Mouse (Mus musculus) monocyte, adult 2 months (primary cell): ENCODE measurements at regions not wholly inside any gene's neighbourhood (a gene's known extent, or its start where the extent isn't known, plus 50 kb on each side); places are given as distances from the start of the nearest gene placed in this dataset.
"Not testable (repeated sequence)": the region's sequence is repeated elsewhere in the genome, so short reads cannot be mapped to it uniquely, and the experiment has no call there.

Source experiments
- DNase-seq, 2 experiments: peaks; one replicate each; pipeline ENCODE4 v3.0.0; 2022; ENCODE audit warnings: low spot score in 2 of 2, low read depth in 1 of 2

GRCm38 (mm10) chr14:102215267-102215964 lies 485.7 kb downstream of the Lmo7 start:
- DNase-seq: no peak

- DNase-seq: no peak
These were observed 482.3 kb downstream of the Lmo7 start for GRCm38 (mm10) chr14:102212079-102212478.

DNA sequence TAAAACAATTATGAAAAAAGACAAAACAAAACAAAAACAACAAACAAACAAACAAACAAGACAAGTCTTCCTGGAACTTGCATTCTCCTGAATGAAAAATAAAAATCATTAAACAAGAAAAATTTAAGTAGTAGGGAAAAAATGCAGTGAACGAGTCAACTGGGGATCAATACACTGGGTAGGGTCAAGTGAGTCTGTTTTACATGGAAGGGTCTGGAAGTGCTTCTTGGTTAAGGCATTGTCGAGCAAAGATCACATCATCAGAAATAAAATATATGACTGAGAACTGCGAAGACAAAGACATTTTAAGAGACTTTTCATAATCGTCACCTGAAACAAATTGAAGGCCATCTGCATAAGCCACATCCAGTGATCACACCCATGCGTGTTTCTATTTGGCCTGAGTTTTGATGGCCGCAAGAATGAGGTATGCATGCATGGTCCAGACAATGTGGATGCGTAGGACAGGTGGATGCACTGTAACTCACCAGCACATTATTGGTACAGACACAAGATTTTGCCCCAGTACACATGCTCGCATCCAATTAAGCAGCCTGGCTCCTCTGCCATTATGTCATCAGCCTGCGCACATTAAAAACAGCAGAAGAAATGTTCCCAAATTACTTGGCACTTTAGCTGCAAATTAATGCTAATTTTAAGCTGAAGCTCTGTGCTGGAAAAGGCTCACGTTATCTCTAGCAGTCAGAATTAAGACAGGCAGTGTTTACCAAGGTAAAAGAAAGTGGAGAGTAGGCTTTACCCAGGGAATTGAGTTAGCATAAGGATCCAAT lies 475.3 kb downstream of the Lmo7 start:
- DNase-seq: no peak

- no peak for DNase-seq
These were observed 469.7 kb downstream of the Lmo7 start for GRCm38 (mm10) chr14:102199430-102199829.

DNA sequence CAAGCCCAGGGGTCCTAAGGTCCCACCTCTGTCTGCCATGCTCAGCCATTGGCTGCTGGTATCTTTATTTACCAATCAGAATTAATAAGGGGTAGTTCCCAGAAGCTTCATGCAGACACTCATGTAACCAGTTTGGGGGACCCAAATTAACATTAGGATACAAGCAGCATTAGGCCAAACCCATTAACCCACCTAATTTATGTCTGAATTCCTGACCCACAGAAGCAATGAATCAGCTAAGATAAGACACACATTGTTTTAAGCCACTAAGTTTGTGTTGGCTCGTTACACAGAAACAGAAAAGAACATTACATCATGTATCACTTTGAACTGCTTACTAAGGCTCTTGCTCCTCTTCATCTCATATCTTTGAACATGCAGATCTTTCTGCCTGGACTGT lies 461.0 kb downstream of the Lmo7 start:
- no peak for DNase-seq

GRCm38 (mm10) chr14:102181269-102181668 lies 451.5 kb downstream of the Lmo7 start:
- DNase-seq: no peak

- DNase-seq: no peak
These were observed 442.0 kb downstream of the Lmo7 start for GRCm38 (mm10) chr14:102171775-102172174.

DNA sequence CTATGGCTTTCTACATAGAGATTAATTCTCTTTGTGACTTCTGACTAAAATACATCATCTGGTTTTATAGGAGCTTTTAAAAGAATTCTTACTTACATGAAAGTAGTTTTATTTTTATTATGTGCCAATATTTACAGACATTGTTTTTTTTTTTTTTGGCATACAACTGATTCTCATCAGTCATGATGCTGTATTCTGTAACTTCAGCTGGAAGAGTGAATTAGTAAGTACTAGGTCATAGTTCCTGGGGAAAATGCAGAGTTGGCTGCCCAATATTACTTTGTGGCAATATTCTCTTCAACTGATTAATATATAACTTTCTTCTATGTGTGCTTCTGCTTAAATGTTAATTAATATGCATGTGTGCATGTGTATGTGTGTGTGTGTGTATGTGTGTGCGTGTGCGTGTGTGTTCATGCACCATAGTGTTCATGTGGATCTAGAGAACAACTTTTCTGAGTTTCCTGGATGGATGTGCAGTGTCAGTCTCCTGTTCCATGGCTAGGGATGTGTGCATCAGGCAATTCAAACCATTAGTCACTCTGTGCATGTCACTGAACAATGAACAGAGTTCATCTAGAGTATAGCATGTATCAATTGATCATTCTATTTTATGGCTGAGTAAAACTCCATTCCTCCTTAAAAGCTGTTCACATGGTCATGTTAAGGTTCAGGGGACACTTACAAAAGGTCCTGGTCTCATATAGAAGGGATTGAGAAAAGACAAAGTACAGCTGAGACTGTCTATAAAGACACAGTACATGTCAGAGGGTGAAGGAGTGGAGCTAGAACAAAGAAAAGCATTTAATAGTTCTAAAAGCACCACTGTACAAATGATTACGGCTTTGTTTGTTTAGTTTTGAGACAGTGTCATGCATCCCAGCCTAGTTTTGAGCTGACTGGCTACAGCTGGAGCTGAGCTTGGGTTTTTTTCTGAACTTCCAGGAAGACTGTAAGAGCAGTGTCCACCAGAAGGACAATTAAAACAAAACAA lies 431.8 kb downstream of the Lmo7 start:
- DNase-seq: no peak

GRCm38 (mm10) chr14:102150410-102150809 lies 420.7 kb downstream of the Lmo7 start:
- not testable (repeated sequence) for DNase-seq

DNA sequence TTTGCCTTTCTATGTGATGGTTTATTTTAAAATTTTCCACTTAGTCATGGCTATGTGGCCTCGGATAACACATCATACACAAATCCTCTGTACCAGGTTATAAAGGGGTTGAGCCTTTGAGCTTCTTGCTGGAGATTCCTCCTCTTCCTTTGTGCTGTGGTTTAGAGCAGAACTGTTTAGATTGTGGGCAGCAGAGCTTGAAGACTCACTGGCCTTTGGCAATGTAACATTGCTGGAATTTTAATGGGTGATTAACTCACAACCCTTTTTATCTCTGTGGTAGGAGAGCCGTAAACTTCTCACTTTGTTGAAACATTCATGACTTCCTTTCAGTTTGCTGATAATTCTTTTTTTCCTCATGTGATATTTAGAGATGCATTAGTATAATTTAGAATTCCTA lies 413.0 kb downstream of the Lmo7 start:
- no peak for DNase-seq

GRCm38 (mm10) chr14:102138936-102139335 lies 409.2 kb downstream of the Lmo7 start:
- DNase-seq: no peak

DNA sequence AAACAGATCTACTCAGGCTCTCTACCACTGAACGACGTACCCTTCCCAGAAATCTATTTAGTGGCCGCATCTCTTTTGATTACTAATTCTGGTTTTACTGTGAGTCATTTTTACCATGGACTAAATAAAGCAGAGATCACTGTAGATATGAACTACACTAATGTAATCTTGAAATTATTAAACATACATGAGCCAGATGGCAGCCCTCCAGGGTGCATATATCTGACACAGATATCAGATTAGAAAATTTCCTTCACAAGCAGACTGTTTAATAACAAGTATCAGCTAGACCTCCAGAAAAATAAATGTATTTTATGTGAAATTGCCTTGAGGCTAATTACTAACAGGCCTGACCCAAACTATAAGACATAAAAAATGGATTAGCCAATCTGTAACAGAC lies 388.4 kb downstream of the Lmo7 start:
- no peak for DNase-seq

DNA sequence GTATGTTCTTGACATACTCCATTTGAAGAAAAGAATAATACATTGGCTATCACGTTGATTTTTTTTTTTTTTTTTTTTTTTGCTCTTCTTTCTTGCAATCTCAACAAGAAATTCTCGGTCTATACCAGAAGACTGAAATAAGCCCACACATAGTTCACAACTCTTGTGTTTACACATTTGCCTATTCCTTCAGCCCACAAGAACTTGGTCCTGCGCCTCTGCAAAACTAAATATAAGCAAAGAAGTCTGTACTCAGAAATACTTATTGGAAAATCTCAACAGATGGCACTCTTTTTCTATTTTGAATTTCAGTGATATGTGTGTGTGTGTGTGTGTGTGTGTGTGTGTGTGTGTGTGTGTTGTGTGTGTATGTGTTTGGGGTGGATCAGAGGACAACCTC lies 376.4 kb downstream of the Lmo7 start:
- no peak for DNase-seq

DNA sequence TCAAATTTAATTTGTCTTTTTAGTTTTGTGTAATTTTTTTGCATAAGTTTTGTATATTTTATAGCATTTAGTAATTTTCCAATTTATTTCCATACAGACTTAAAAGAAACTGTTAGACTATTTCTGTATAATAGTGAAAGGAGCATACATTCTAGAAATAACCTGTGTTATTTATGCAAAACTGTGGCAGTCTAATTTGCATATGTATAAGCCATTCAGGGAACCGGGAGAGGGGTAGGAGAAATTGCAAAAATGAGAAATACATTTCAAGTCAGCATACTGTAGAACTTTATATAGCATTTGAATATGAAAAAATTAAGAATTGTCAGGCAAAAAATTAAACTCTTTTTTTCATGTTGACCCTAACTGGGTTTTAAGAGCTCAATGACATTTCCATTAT lies 364.3 kb downstream of the Lmo7 start:
- DNase-seq: no peak

DNA sequence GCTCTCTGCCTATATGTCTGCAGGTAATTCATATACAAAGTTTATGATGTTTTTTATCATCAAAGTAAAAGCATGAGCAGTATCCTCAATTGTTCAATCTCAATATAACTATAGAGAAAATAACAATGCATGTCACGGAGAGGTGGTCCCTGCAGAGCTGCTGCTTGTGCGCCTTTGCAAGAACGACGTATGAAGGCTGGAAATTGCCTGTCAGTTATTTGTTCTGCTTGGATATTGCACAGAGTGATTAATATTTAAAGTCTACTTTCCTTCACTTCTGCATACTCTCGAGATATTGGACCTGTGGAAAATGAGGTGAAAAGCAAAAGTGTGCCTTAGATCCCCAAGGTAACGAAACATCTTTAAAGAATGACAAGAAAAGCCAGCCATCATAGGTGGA lies 362.8 kb downstream of the Lmo7 start:
- no peak for DNase-seq

DNA sequence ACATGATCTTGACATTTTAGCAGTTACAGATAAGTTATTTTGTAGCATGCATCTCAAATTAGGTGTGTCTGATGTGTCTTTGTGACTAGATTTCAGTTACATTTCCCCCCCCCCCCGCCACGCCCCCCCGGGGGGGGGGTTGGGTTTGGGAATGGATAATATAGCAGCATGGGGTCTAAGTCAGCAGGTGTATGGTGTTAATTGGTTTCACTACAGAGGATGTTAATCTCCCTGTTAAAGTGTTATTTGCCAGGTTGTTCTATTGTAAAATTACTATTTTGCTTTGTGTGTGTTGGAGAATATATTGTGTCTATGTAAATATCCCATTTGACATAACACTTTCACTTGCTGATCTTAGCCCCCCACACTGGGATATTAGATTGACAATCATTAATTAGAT lies 319.2 kb downstream of the Lmo7 start:
- no peak for DNase-seq

GRCm38 (mm10) chr14:102048485-102048884 lies 318.7 kb downstream of the Lmo7 start:
- DNase-seq: no peak

DNA sequence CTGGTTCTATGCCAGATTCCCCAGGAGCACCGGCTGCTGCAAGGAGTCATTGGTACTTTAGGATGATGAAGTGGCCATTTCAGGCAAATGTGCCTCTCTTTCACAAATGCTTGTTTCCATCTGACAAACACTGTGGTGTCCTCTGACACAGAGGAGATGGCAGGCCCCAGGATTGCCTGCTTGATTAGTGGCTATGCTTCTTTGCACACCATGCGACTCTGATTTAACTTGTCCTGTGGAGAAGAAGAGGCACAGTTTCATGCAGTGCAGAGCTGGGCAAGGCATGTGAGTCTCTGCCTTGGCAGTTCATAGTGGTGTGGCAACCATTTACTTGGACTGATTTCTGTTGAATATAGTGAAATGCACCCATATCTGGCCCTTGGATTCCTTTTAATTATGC lies 308.4 kb downstream of the Lmo7 start:
- DNase-seq: no peak

DNA sequence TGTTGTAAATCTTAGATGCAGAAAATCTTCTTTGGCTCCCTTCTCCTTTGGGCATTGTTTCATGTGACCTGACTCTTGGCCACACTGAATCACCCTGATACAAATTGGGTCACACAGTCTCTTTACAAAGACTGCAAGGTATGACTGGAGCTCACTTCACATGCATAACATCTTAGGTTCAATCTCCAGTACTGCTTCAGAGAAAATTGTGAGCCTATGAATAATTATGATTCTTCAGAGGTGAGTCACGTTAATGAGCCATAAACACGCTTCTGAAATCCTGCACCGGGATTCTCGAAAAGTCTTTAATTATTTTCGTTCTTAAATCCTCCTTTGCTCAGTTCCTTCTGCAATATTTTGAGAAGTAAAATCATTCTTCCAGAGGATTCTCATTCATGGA lies 307.7 kb downstream of the Lmo7 start:
- DNase-seq: no peak

GRCm38 (mm10) chr14:102031047-102031903 lies 301.5 kb downstream of the Lmo7 start:
- DNase-seq: no peak

GRCm38 (mm10) chr14:102024646-102025045 lies 294.9 kb downstream of the Lmo7 start:
- no peak for DNase-seq
